Mouse (Mus musculus) neural tube, embryonic 15.5 days (tissue): ENCODE measurements around the gene Cers6. TPM values are rescaled to one million over a fixed set of nuclear protein-coding genes. Genes with fewer than 3 reads are reported as not detected.

Experiments used
- ATAC-seq: fragments of 200-750 bp; cut with Nextera tagmentation; 2 replicates; pipeline ENCODE4 v1.8.0; 2017; ENCODE audit warnings: mild to moderate bottlenecking, moderate TSS enrichment, moderate library complexity; ENCODE audit not compliant: low FRiP score
- H3K27ac ChIP-seq: fragments of 300-500 bp; sonication (generic); replicated peaks from 2 replicates; pipeline ENCODE4 v1.5.1; 2015; ENCODE audit warnings: mild to moderate bottlenecking, inconsistent platforms
- H3K27me3 ChIP-seq: fragments of 300-500 bp; sonication (generic); replicated peaks from 2 replicates; pipeline ENCODE4 v1.6.1; 2015; ENCODE audit warnings: inconsistent platforms
- H3K36me3 ChIP-seq: fragments of 300-500 bp; sonication (generic); 2 replicates; pipeline ENCODE4 v1.6.1; 2015; ENCODE audit warnings: inconsistent platforms
- H3K4me1 ChIP-seq: fragments of 300-500 bp; sonication (generic); 2 replicates; pipeline ENCODE4 v1.6.1; 2015; ENCODE audit warnings: inconsistent platforms
- H3K4me2 ChIP-seq: fragments of 300-500 bp; sonication (generic); 2 replicates; pipeline ENCODE4 v1.6.1; 2015; ENCODE audit warnings: inconsistent platforms, mild to moderate bottlenecking, moderate library complexity
- H3K4me3 ChIP-seq: fragments of 300-500 bp; sonication (generic); replicated peaks from 2 replicates; pipeline ENCODE4 v1.5.1; 2015; ENCODE audit warnings: mild to moderate bottlenecking, inconsistent platforms
- H3K9ac ChIP-seq: fragments of 300-500 bp; sonication (generic); replicated peaks from 2 replicates; pipeline ENCODE4 v1.6.1; 2015; ENCODE audit warnings: mild to moderate bottlenecking, inconsistent platforms
- H3K9me3 ChIP-seq: fragments of 300-500 bp; sonication (generic); replicated peaks from 2 replicates; pipeline ENCODE4 v1.6.1; 2016; ENCODE audit warnings: inconsistent platforms
- WGBS: fragments of 180-500 bp; shearing (Covaris S2); methylation state at CpG from one replicate; pipeline ENCODE4 v1.1.7; 2015; ENCODE audit warnings: mixed read lengths; 5-methylcytosine and 5-hydroxymethylcytosine counted together
- polyA plus RNA-seq: library from polyadenylated mRNA; unstranded; fragments of >200 nt; fragmentation: Nextera tagmentation; extraction: Ambion mirVana; gene quantifications from 2 replicates; pipeline ENCODE4 v1.2.1, GENCODE M21; 2015

The Cers6 gene
- 51.1 and 52.1 TPM in 2 replicates for polyA plus RNA-seq

DNA sequence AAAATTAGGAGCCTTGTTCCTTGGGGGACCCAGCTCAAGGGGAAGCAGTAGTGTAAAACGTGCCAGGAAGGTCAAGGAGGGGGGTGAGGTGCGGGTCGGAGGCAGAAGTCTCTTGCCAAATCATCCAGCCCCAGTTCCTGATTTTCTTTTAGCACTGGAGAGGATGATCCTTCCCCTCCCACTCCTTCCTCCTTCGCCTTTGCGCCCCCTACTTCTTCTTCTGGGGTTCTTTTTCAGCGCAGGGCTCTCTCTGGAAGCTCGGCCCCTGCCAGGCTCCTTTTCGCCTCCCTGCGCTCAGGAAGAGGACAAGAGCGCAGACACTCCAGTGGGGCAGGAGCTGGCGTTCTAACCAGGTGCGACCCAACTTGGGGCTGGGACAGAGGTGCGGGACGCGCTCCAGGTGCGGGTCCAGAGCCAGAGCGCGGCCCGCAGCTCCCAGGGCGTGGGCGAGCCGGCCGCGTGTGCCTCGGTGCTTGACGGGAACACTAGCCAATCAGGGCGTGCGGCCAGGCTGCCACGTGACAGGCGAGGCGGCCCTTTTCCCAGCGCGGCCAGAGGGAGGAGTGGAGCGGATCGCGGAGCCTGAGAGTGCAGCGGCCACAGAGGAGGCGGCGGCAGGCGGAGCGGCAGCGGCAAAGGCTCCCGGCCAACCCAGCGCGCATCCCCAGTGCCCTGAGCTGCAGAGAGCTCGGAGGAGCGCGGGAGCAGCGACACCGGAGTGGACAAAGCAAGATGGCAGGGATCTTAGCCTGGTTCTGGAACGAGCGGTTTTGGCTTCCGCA lies at the start of gene Cers6:
Cers6 (plus strand) TSS at position 538 of the 782 bp plus-strand sequence.
- H3K27me3 ChIP-seq = no peaks in the 10 kb centered on the region; the same call in 1 of the 2 replicates
- under 1% methylated on average over 52 of the region's 53 CpGs for WGBS

DNA sequence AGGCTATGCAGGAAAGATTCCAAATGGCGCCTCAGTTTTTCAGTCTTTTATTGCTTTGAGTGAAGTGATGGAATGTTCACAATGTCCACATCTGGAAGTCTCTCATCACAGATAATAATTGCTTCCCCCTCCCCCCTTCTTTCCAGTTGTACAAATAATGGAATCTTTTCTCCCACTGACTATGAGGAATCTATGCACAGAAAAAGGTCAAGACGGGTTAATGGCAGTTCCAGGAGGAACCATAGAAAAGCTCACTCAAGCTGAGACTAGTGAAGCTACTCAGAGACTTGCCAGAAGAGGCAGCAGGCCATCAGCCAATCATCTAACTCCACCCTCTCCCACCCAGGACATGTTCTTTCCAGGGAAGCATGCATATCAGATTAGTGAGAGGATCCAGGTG lies 46.8 kb upstream of the Cers6 start:
- no peak overlapping the region for H3K27ac ChIP-seq
- H3K9ac ChIP-seq = no peak overlapping the region
- no peak overlapping the region for H3K4me2 ChIP-seq
- 80% methylated on average over 2 of the region's 2 CpGs for whole genome bisulfite sequencing
- no peaks in the 10 kb centered on the region for H3K27me3 ChIP-seq
- ATAC-seq = no peak
- H3K4me3 ChIP-seq = no peak overlapping the region
- H3K36me3 ChIP-seq = no peaks in the 10 kb centered on the region
- H3K4me1 ChIP-seq = no peaks in the 10 kb centered on the region
- no peaks in the 10 kb centered on the region for H3K9me3 ChIP-seq

More for the DNA sequence above, at the start of gene Cers6:
- Histone ChIP-seq H3K27ac (peak within 1 kb of the TSS; percentile 90), H3K4me3 (peak within 1 kb of the TSS; percentile 68), H3K9me3 (no peaks in the 10 kb centered on the region), H3K36me3 (no peaks in the 10 kb centered on the region), H3K4me1 (peaks cover 14% of the 10 kb centered on the region), H3K9ac (peak within 1 kb of the TSS; percentile 87), H3K4me2 (peak within 1 kb of the TSS; percentile 75)
- peak; percentile 98 for ATAC-seq

DNA sequence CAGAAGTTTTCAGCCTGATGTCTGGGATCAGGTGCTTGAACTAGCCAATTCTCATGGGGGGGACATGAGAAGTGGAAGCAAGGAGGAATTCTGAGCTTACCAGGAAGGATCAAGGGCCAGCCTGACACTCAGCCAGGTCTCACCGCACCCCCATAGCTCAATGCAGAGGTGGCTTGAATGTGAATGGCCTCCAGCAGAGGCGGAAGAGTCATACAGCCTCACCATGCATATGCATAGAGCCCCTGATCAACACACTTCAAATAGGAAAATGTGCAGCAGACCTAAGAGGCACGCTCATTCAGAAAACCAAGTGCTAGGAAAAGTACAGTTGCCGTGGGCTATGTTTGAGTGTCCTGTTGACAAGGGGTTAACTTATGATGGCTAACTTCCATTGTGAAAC lies 42.2 kb upstream of the Cers6 start:
- no peaks in the 10 kb centered on the region for H3K9me3 ChIP-seq
- 84% methylated on average over 4 of the region's 4 CpGs for WGBS
- H3K4me1 ChIP-seq = no peaks in the 10 kb centered on the region
- no peaks in the 10 kb centered on the region for H3K36me3 ChIP-seq
- no peak overlapping the region for H3K4me3 ChIP-seq
- no peak overlapping the region for H3K27ac ChIP-seq
- no peak overlapping the region for H3K9ac ChIP-seq
- no peak for ATAC-seq
- no peaks in the 10 kb centered on the region for H3K27me3 ChIP-seq
- H3K4me2 ChIP-seq = no peak overlapping the region

DNA sequence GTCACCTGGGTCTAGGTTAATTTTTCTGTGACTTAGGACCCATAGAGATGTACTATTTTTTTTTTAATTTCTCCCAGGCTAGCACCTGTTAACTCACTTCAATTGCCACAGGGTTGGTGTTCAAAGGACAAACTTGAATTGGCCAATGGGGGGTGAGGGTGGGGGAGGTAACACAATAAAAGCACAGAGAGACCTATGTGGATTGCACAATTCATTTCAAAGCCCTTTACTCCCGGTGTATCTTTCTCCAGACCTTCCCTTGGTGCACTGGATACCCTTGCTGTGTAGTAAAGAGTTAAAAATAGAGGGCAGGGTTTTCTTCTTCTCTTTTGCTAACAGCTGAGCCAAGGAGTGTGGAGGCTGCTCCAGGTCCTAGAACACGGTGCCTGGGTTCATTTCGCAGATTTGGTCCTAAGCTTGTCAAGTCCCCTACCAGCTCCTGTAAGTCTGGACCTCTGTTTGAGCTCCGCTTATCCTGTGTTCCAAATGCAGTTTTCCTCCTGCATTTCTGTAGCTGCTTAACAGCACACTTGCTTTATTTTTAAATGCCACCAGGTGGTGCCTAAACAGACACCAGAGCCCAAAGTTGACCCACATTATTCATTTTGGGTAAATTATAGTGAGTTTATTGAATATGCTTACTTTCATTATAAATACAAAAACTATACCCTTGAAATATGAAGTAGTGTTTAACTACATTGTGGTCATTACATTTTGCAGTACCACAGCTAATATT lies 38.9 kb upstream of the Cers6 start:
- H3K27ac ChIP-seq = no peak overlapping the region
- 71% methylated on average over 4 of the region's 4 CpGs for WGBS
- H3K36me3 ChIP-seq = no peaks in the 10 kb centered on the region
- no peak overlapping the region for H3K4me2 ChIP-seq
- H3K4me1 ChIP-seq = no peaks in the 10 kb centered on the region
- ATAC-seq = no peak
- no peaks in the 10 kb centered on the region for H3K9me3 ChIP-seq
- H3K4me3 ChIP-seq = no peak overlapping the region
- no peak overlapping the region for H3K9ac ChIP-seq
- no peaks in the 10 kb centered on the region for H3K27me3 ChIP-seq

DNA sequence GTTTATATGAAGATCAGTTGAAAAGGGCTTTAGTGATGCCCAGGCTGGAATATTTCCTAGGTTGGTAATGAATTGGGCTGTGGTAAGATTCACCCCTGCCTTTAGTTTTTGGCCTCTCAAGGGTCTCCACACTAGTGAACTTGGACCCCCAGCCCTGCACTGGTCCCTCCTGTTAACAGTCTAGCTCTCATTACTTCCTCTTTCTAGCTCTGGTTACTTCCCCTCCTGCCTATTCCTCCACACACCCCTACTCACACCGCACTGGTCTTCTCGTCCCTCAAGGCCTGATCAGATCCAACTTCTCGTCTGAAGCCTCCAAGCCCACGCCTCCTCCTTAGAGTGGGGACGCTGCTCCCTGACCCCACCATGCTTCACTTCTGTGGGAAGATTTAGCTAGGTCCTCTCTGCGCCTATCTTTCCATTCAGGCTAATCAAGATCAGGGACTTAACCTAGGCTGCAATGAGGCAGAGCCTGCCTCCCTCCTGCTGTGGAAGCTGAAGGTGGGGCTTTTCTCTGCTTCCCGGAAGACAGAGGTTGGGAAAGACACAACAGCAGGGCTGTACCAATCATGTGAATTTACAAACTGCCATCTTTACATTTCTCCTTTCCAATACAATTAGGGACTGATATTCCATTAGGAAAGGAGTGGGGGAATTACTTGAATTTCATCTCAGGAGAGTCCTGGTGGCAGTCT lies 35.8 kb upstream of the Cers6 start:
- WGBS = 75% methylated on average over 7 of the region's 7 CpGs
- ATAC-seq = no peak

DNA sequence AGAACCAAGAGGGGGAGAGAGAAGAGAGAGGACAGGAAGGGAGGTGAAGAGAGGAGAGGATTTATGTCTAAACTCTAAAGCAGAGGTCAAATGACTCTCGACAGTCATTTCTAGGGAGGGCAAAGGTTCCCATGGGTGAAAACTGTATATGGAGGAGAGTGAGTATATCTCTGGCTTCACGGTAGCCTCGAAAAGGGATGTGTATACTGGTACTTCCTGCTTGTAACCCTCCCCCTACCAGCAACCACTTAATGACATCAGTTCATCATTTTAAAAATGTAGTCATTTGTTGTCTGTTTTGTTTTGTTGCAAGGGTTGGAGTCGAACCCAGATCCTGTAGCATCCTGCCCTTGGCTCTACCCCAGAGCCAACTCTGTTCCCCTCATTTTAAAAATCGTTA lies 17.9 kb upstream of the Cers6 start:
- H3K27ac ChIP-seq = no peak overlapping the region
- no peak overlapping the region for H3K9ac ChIP-seq
- H3K9me3 ChIP-seq = no peaks in the 10 kb centered on the region
- ATAC-seq = no peak
- H3K4me3 ChIP-seq = no peak overlapping the region
- H3K36me3 ChIP-seq = no peaks in the 10 kb centered on the region
- whole genome bisulfite sequencing = 84% methylated on average over 5 of the region's 5 CpGs
- H3K4me1 ChIP-seq = no peaks in the 10 kb centered on the region
- H3K4me2 ChIP-seq = no peak overlapping the region
- no peaks in the 10 kb centered on the region for H3K27me3 ChIP-seq

More for the DNA sequence above, 35.8 kb upstream of the Cers6 start:
- H3K27me3 ChIP-seq = no peaks in the 10 kb centered on the region
- no peaks in the 10 kb centered on the region for H3K9me3 ChIP-seq
- no peak overlapping the region for H3K4me2 ChIP-seq
- H3K4me1 ChIP-seq = no peaks in the 10 kb centered on the region
- no peaks in the 10 kb centered on the region for H3K36me3 ChIP-seq
- H3K9ac ChIP-seq = no peak overlapping the region
- no peak overlapping the region for H3K4me3 ChIP-seq
- H3K27ac ChIP-seq = no peak overlapping the region

DNA sequence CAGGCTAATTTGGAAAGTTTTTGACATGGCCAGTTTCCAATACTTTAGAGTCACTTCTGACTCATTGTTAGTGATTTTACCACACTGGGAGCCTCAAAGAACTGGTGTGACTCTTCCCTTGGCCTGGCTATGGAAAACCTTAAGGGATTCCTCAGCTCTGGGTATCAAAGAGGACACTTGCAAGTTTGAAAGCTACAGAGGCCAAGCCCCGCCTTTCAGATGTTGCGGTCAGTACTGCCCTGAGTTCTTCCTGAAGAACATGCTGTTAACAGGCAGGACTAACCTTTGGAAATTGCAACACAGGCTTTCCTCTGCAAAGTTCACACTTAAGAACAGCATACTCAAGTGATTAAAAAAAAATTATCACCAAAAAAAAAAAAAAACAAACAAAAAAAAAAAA lies 16.7 kb upstream of the Cers6 start:
- no peaks in the 10 kb centered on the region for H3K36me3 ChIP-seq
- no peak overlapping the region for H3K27ac ChIP-seq
- no peak overlapping the region for H3K4me3 ChIP-seq
- H3K4me1 ChIP-seq = no peaks in the 10 kb centered on the region
- ATAC-seq = no peak
- H3K9me3 ChIP-seq = no peaks in the 10 kb centered on the region
- H3K9ac ChIP-seq = no peak overlapping the region
- H3K4me2 ChIP-seq = no peak overlapping the region
- WGBS = 95% methylated on average over 2 of the region's 2 CpGs
- no peaks in the 10 kb centered on the region for H3K27me3 ChIP-seq

DNA sequence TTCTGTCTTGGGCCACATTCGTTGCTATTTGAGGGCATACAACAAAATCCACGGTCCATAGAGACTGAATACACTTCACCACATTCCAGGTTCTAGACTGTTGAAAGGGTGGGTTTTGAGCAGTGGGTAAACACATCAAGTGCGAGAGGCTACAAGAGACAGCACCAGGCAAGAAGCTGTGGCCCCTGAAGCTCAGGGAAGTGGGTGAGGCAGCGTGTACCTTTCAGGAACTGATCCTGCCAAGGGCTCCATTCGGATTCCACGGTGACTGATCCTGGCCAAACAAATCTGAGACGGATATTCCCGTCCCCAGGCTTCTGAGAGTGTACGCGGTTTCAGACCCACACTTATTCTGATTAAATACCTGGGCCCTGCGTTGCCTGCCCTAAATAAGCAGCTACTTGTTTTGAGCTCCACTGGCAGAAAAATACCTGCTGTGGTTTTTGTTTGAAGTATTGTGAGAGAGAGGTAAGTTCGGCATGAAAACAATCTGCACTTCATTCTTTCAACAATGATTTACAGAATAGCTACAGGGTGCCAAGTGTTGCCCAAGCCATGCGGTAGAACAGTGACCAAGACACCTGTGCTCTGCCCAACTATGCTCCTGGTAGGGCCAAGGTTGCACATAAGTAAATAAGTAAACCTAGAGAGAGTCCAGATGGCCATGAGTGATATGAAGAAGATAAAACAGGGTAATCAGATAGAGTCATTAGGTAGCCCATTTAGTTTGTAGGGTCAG lies 16.1 kb upstream of the Cers6 start:
- 86% methylated on average over 13 of the region's 13 CpGs for WGBS
- H3K4me3 ChIP-seq = no peak overlapping the region
- H3K4me2 ChIP-seq = no peak overlapping the region
- no peaks in the 10 kb centered on the region for H3K4me1 ChIP-seq
- no peaks in the 10 kb centered on the region for H3K9me3 ChIP-seq
- H3K27ac ChIP-seq = no peak overlapping the region
- no peaks in the 10 kb centered on the region for H3K36me3 ChIP-seq
- no peaks in the 10 kb centered on the region for H3K27me3 ChIP-seq
- no peak overlapping the region for H3K9ac ChIP-seq
- ATAC-seq = no peak

DNA sequence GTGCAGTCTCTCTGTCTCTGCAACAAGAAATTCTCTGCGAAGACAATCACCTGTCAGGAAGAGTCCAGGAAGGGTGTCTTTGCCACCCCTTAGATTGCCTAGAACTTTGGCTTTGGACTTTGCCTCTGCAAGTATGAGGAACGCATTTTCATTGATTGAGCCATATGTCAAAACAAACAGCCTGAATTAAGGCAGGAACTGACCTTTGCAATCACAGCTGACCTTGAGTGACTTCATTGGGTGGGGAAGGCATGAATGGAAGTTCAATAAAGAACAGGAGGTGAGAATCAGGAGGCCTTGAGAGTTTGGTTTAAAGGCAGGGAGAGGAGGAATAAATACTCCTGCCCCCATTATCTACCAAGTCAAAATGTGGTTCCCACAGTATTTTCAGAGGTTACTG lies 850 bp upstream of the Cers6 start:
- Histone ChIP-seq H3K36me3 (no peaks in the 10 kb centered on the region), H3K9me3 (no peaks in the 10 kb centered on the region), H3K4me1 (peaks cover 14% of the 10 kb centered on the region), H3K9ac (no peak overlapping the region; the same call in 1 of the 2 replicates), H3K27ac (peak overlapping the region; percentile 90; the same call in 1 of the 2 replicates), H3K4me2 (peak overlapping the region; percentile 75), H3K4me3 (peak overlapping the region; percentile 68; the same call in 1 of the 2 replicates), H3K27me3 (no peaks in the 10 kb centered on the region; the same call in 1 of the 2 replicates)
- no peak for ATAC-seq
- WGBS = 74% methylated on average over 2 of the region's 2 CpGs

DNA sequence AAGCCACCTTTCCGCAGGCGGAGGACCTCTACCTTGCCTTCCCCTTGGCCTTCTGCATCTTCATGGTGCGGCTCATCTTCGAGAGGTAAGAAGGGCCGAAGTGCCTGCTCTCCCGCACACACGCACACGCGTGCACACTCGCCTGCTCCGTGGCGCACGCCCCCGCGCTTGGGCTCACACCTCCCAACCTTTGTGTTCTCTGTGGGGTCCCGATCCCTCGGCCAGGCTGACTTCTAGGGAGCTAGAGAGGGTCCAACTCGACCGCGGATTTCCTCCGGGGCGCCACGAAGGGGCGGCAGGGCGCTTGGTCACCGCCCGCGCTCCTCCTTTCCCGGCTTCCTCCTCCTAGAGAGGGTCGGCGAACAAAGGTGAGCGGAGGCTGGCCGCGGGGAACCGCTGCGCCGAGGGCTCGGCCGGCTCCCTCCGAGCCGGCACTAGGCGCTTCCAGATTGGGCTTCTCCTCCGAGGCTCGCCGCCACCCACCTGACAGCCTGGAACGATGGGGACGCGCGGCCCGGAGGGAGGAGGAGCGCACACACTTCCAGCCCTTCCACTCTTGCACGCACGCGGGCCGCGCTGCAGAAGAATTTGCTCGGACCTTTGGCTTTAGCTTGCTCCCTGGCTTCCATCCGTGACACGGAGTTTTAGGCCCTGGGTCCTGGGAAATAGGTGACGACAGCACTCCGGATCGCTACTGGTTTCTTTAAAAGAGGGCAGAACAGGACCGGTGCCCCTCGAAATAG lies 651 bp downstream of the Cers6 start:
- WGBS = under 1% methylated on average over 52 of the region's 64 CpGs
- Histone ChIP-seq H3K9ac (peak overlapping the region; percentile 87), H3K27me3 (no peaks in the 10 kb centered on the region; the same call in 1 of the 2 replicates), H3K27ac (peak overlapping the region; percentile 90), H3K4me3 (peak overlapping the region; percentile 68), H3K36me3 (no peaks in the 10 kb centered on the region), H3K9me3 (no peaks in the 10 kb centered on the region), H3K4me1 (peaks cover 20% of the 10 kb centered on the region), H3K4me2 (peak overlapping the region; percentile 75)
- ATAC-seq = peak; percentile 80
